In genomic region chr11:35980411-35980917, GRCm38 (mm10) we compare ENCODE assay signal across 8 mouse cellular contexts. TPM values are rescaled to one million over a fixed set of nuclear protein-coding genes. Genes with fewer than 3 reads are reported as not detected.
DNase-seq lines count a peak whose midpoint lies in the region; ATAC-seq lines count a peak whose summit lies in the region.

Wwc1 (minus strand) TSS chr11:35980527.

- peak; percentile 77 for ATAC-seq in embryonic facial prominence, embryonic 12.5 days (ENCODE audit: insufficient number of reproducible peaks, insufficient read depth, low FRiP score, low TSS enrichment)
- ATAC-seq in hematopoietic stem cell, adult 5-6 weeks (replicated peaks in 1 of 2; ENCODE audit: insufficient read depth in 1 of 2, low FRiP score in 2 of 2, low TSS enrichment in 1 of 2, low read depth in 1 of 2, poor library complexity in 2 of 2, severe bottlenecking in 2 of 2) = 0 out of 4 replicates have a peak, but pooled peaks have one; percentile 15 to 37
- peak; percentile 79 for ATAC-seq in lung, embryonic 15.5 days (ENCODE audit: borderline replicate concordance, extremely low read depth, low FRiP score, low TSS enrichment)

- H3K27ac ChIP-seq in embryonic facial prominence, embryonic 12.5 days = 0 out of 2 replicates have a peak within 1 kb of the TSS, but pooled peaks have one; percentile 7
- peak within 1 kb of the TSS; percentile 77 for H3K27ac ChIP-seq in lung, embryonic 15.5 days

- no peaks in the 10 kb centered on the region for H3K36me3 ChIP-seq in embryonic facial prominence, embryonic 12.5 days
- H3K36me3 ChIP-seq in lung, embryonic 15.5 days = no peaks in the 10 kb centered on the region

- H3K27me3 ChIP-seq in embryonic facial prominence, embryonic 12.5 days = peaks cover 47% of the 10 kb centered on the region
- H3K27me3 ChIP-seq in lung, embryonic 15.5 days = peaks cover 49% of the 10 kb centered on the region

- H3K4me1 ChIP-seq in embryonic facial prominence, embryonic 12.5 days = peaks cover 15% of the 10 kb centered on the region
- H3K4me1 ChIP-seq in lung, embryonic 15.5 days = peaks cover 7% of the 10 kb centered on the region

- H3K4me2 ChIP-seq in embryonic facial prominence, embryonic 12.5 days (replicated peaks) = peak within 1 kb of the TSS; percentile 95
- H3K4me2 ChIP-seq in lung, embryonic 15.5 days = peak within 1 kb of the TSS; percentile 89

- H3K4me3 ChIP-seq in embryonic facial prominence, embryonic 12.5 days = peak within 1 kb of the TSS; percentile 72
- peak within 1 kb of the TSS; percentile 66 for H3K4me3 ChIP-seq in lung, embryonic 15.5 days

- under 1% methylated on average over 40 of the region's 47 CpGs for WGBS in embryonic facial prominence, embryonic 12.5 days
- under 1% methylated on average over 47 of the region's 47 CpGs for WGBS in lung, embryonic 15.5 days

- peak; percentile 21 for DNase-seq in thymus, postnatal 14 days
- DNase-seq in thymus, adult 18-20 months = no peak
- DNase-seq in layer of hippocampus, adult 8-10 months (ENCODE audit: low spot score in 2 of 2) = peak in 1 of 2 experiments; percentile 55
- peak; percentile 71 for DNase-seq in right cerebral cortex, adult 18-20 months
- no peak for DNase-seq in gastrocnemius, postnatal 10 days

- no peaks in the 10 kb centered on the region for H3K9me3 ChIP-seq in embryonic facial prominence, embryonic 12.5 days
- H3K9me3 ChIP-seq in lung, embryonic 15.5 days = no peaks in the 10 kb centered on the region

- peak within 1 kb of the TSS; percentile 77 for H3K9ac ChIP-seq in embryonic facial prominence, embryonic 12.5 days
- H3K9ac ChIP-seq in lung, embryonic 15.5 days = peak within 1 kb of the TSS; percentile 75

RNA-seq across cellular contexts. Expression of gene Wwc1, which starts in this region (rescaled TPM):
- polyA plus RNA-seq in embryonic facial prominence, embryonic 12.5 days (2016; fragmentation: Nextera tagmentation; extraction: Ambion mirVana) = 5.7 and 7.8 TPM in 2 replicates
- 0.05 and 0.25 TPM in 2 replicates for total RNA-seq in hematopoietic stem cell, adult 5-6 weeks (2017)
- 10 to 100 TPM; 79.1 to 98.9 (median 90.3) TPM for total RNA-seq in layer of hippocampus, adult 8-10 months (2022)
- 16.2 and 16.7 TPM in 2 replicates for polyA plus RNA-seq in lung, embryonic 15.5 days (2015; fragmentation: Nextera tagmentation; extraction: Ambion mirVana)
- under 1 TPM; 0.47 to 0.52 TPM for total RNA-seq in gastrocnemius, postnatal 10 days (2021)

Comparison
In these comparisons a context has a peak if more than half of its experiments do, and no peak if none do; other contexts are left out.
1. RNA of gene Wwc1 (total RNA-seq): 79.1 to 98.9 TPM in layer of hippocampus, adult 8-10 months; 0.47 to 0.52 TPM in gastrocnemius, postnatal 10 days and 0.05 to 0.25 TPM in hematopoietic stem cell, adult 5-6 weeks; every median in the first group is over 10 times any median in the second.
2. DNase-seq: peak in thymus, postnatal 14 days (single experiment) and right cerebral cortex, adult 18-20 months (single experiment); none in thymus, adult 18-20 months (0 of 2) and gastrocnemius, postnatal 10 days (single experiment).
3. Peak in ATAC-seq in hematopoietic stem cell, adult 5-6 weeks; RNA of the gene not detected or under 1 TPM.
4. ATAC-seq: peak in every context shown above with its lines; median percentile 79 in lung, embryonic 15.5 days; 77 in embryonic facial prominence, embryonic 12.5 days; 26 in hematopoietic stem cell, adult 5-6 weeks.